Mouse (Mus musculus) thymus, postnatal 10 days (tissue): ENCODE data around the gene Fars2.
"Not testable (repeated sequence)": the region's sequence is repeated elsewhere in the genome, so short reads cannot be mapped to it uniquely, and the experiment has no call there.

Source experiments
- DNase-seq, 2 experiments: peaks; one replicate each; pipeline ENCODE4 v3.0.0; 2021; ENCODE audit warnings: low spot score in 2 of 2

Gene Fars2

DNA sequence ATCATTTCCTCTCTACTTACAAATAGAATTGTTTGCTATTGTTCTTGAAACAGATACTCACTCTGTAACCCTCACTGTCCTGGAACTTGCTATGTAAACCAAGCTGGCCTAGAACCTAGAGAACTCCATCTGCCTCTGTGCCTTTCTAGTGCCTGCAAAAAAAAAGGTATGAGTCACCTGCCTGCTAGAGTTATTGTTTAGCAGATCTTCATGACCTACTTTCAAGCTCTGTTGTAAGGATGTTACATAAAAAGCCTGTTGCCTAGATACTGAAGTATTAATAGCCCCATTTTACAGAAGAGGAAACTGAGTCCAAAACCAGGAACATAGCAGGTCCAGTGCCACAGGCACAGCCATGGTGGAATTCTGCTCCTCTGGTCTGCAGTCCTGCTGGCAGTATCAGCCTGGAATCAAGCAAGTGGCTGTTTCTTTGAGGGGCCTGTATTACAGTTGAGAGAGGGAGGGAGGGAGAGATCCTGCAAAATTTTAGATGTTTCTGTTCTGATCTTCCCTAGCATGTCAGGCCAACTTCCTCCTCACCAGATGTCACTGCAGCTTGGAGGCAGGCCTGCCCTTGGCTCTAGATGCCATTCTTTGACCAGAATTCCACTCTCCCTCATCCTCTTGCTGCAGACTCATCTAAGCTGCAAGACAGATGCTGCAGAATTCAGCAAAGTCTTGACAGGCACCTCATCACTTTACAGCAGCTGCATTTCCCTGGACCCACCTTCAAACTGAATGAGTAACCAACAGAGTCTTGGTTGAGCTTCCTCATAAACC lies 250.7 kb downstream of the Fars2 start:
- DNase-seq, result peak in 1 of 2 experiments; percentile 9

DNA sequence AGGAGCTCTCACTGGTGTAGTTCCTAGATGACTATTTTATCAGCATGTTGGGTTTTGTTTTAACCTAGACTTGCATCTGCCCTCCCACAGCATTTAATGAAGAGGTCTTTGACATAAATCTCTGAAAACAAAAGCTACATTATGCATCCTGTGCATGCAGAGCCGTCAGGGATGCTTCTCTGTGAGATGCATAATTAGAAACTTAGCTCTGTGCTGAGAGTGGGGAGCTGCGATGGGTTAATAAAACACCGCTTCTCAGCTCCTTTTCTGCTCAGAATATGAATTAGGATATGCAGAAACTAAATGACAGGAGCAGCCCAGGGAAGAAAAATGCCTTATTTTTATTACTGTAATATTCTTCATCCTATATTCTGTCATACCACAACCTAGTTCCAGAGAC lies 251.6 kb downstream of the Fars2 start:
- DNase-seq, result no peak

- DNase-seq, result no peak
Measured at GRCm38 (mm10) chr13:36369400-36369799, 252.2 kb downstream of the Fars2 start.

GRCm38 (mm10) chr13:36383236-36383635 lies 266.0 kb downstream of the Fars2 start:
- no peak for DNase-seq

DNA sequence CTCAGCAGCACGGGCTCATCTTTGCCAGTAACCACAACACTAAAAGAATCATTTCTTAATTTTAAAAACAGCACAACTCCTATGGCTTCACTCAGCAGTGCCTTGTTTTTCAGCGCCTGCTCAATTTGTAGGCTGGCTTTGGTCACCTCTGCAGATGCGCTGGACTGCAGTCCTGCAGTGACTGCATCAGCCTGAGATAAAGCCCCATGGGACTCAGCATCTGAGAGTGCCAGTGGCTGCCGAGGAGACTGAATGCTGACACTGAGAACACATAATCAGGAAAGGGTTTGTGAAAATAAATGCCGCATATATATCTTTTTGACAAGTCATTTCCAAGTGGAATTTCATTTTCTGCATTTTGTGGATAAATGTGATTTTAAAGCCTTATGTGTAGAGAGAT lies 268.9 kb downstream of the Fars2 start:
- DNase-seq, result no peak

GRCm38 (mm10) chr13:36391936-36392335 lies 274.7 kb downstream of the Fars2 start:
- no peak for DNase-seq

- no peak for DNase-seq
Measured at GRCm38 (mm10) chr13:36392666-36393065, 275.5 kb downstream of the Fars2 start.

DNA sequence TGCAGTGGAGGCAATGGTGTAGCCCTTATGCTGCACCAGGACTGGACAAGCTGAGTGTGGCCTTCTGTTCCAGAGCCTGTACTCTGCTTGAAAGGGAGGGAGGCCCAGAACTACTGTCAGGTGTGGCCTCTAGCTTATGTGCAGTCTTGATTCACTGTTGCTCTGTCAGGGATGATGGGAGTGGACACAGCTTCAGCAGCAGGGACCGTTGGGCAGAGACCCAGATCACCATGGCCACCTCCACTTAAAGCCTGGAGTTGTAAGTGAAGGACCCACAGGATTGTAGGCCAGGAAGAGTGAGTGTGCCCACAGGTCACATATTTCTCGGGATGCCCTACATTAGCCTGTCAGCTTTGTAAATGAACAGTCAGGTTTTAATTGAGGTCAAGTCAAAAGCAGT lies 283.8 kb downstream of the Fars2 start:
- DNase-seq, result no peak

DNA sequence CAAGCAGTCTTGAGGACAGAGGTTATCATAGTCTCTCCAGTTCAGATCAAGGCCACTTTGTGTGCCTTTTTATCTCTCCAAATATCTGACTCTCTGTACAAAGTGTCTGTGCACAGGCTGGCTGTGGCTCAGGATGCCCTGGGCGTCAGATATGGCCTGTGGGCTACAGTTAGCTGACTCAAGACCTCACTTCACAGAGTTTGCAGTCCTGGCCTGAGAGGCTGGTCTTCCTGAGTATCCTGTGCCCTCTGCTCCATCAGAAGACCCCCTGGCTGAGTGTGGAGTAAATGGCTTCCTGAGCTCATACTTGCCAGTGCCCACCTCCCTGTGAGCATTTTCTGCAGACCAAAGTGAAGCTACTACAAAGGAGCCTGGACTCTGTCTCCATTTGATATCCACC lies 296.1 kb downstream of the Fars2 start:
- DNase-seq, result no peak

DNA sequence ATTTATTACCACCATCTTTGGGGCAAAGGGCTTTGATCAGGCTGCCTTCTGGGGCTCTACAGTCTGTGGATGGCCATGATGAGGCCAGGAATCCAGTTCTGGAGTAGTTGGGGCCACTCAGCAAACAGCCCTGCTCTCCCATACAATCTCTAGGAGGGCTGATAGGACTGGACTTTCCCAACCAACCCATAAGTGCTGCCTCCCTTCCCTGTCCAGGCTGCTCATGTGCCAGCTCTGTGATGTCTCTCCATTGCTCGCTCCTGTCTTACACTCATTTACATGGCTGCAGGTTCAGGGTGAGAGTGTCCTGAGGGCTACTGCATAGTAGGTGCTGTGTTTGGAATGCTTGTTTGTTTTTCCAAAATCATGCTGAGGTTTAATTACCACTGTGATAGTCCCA lies 298.0 kb downstream of the Fars2 start:
- DNase-seq, result no peak

GRCm38 (mm10) chr13:36416546-36416945 lies 299.3 kb downstream of the Fars2 start:
- no peak for DNase-seq

GRCm38 (mm10) chr13:36419357-36419756 lies 302.1 kb downstream of the Fars2 start:
- no peak for DNase-seq

DNA sequence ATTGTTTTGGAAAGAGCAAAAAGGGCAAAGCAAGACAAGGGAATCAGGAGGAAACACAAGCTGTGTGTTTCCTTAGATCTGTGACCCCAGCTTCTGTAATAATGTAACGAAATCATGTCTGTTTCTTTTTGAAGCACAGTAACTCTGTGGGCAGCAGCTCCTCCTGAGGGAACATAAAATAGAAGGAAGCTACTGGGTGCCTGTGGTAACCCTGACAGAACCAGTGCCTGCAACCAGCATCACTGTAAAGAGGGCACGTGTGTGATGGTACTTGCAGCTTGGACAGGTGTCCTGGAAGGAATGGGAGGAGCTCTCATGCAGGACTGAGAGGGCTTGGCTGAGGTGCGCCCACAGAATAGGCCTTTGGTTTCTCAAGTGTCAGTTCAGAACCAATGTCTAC lies 305.2 kb downstream of the Fars2 start:
- no peak for DNase-seq

- not testable (repeated sequence) for DNase-seq
Measured at GRCm38 (mm10) chr13:36425824-36426705, 308.9 kb downstream of the Fars2 start.

DNA sequence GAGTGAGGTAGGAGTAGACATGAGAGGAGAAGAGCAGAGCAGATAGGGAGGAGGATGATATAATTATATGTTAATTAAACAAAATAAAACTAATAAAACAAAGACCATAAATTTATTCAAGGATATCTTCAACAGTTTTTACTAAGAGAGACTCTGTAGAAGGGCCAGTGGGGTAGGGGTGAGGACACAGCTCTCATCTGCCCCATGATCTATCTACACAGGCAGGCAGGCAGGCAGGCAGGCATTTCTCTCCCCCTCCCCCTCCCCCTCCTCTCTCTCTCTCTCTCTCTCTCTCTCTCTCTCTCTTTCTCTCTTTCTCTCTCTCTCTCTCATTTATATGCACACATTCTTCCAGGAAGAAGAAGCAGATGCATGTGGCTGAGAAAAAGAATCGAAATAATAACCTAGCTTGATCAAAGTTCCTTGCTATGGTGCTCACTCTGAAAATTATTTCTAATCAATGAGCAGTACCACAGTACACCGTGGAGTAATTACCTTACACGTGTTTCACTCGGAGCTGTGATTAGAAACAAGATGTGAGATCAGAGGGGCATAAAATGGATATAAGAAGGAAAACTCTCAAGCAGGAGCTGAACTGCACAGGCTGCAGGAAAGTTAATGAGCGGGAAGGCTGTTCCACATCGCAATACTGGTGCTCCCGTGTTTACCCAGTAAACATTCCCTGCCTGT lies 312.4 kb downstream of the Fars2 start:
- DNase-seq, result no peak

GRCm38 (mm10) chr13:36430420-36431114 lies 313.4 kb downstream of the Fars2 start:
- DNase-seq, result no peak

DNA sequence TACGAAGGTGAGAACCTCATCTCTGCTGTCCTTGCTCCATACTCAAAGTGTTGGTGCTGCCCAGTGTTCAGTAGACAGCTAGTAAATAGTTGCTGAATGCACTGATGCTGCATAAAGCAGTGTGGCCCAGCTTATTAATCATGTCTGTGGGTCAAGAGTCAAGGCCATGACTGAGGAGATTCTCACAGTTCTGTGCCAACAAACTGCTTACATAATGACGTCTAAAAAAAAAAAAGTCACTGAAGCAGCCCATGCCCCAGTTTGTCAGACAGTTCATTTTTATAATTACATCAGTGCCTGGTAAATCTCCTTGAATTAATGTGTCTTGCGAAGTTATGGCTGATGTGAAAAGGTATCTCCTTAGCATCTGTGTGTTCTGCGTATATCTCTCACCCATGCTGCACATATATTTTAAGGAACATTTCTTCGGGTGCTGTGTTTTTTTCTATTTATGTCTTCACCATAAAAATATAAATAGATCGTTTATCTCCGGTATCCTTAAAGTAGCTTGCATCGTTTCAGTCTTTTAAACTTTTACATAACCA lies 314.8 kb downstream of the Fars2 start:
- DNase-seq, result no peak

GRCm38 (mm10) chr13:36444748-36445423 lies 327.7 kb downstream of the Fars2 start:
- DNase-seq, result no peak

- no peak for DNase-seq
Measured at GRCm38 (mm10) chr13:36447947-36448346, 330.7 kb downstream of the Fars2 start.

DNA sequence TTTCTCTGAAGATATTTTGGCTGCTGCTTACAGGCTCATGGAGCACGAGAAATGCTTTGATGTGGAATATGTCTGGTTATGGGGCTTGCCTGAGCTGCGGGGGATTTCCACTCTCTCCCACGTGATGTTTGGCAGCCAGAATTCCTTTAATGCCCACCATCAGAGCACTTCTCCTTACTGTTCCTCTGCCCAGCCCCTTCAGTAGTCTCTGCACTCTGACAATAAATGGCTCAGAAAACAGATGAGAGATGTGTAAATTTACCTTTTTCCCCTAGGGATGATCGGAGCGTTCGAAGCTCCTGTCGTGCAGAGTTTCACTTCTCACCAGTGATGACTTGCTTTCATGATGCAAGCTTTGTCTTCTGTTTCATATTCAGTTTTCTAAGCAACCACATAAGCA lies 331.4 kb downstream of the Fars2 start:
- no peak for DNase-seq

DNA sequence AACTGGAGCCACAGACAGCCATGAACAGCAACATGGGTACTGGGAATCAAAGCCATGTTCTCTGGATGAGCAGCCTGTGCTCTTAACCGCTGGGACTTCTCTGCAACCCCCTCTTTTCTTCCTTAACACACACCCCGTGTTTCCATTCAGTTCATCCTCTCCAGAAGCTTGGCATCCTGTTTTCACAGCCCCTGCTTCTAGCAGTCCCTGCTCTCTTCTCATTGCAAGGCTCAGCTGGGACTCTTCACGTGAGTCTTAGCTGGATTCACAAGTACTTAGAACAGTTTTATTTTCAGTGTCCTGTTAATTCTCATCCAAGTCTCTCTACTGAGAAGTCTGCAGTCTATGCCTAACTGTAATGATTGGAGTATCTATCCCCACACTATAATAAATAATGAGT lies 334.2 kb downstream of the Fars2 start:
- no peak for DNase-seq
